Mouse (Mus musculus) left cerebral cortex, postnatal 25 days (tissue): ENCODE measurements around the gene Plk2. TPM values are rescaled to one million over a fixed set of nuclear protein-coding genes. Genes with fewer than 3 reads are reported as not detected.

Source experiments
- DNase-seq, 2 experiments: peaks; one replicate each; pipeline ENCODE4 v3.0.0; 2022; ENCODE audit warnings: low spot score in 2 of 2, mixed read lengths in 1 of 2
- intact Hi-C: fragments of 180-260 bp; cut with DNase I; formaldehyde crosslinking; loops from one replicate; pipeline ENCODE4 v1.15.1; 2025
- total RNA-seq, 2 experiments: library from RNA; stranded (reverse); gene quantifications; 2 replicates each; pipeline ENCODE4 v1.2.3; 2021

The Plk2 gene
- total RNA-seq = 100 to 1,000 TPM; 235 to 274 TPM

GRCm38 (mm10) chr13:110394291-110395178 is at the start of gene Plk2:
Gene Plk2, plus strand, starts transcription at chr13:110395046.
- DNase-seq = peak; percentile 96 to 97
- intact Hi-C loops = loop anchor here (1.0 to 5.0 kb wide), 6 partner anchors 98 to 703 kb away; no protein-coding TSS in a partner anchor

- intact Hi-C loops = no loop called here
- DNase-seq = no peak
Observed at GRCm38 (mm10) chr13:110346707-110347106, 48.1 kb upstream of the Plk2 start.

GRCm38 (mm10) chr13:110351051-110351450 is 43.8 kb upstream of the Plk2 start:
- intact Hi-C loops = no loop called here

GRCm38 (mm10) chr13:110356941-110357340 is 37.9 kb upstream of the Plk2 start, which contains the start of gene Gapt:
Gene Gapt, minus strand, starts transcription at chr13:110357199.
- intact Hi-C loops = no loop called here
- no peak for DNase-seq

More at GRCm38 (mm10) chr13:110351051-110351450, 43.8 kb upstream of the Plk2 start:
- no peak for DNase-seq

- intact Hi-C loops = no loop called here
- no peak for DNase-seq
Observed at GRCm38 (mm10) chr13:110363722-110364121, 31.1 kb upstream of the Plk2 start.

- intact Hi-C loops = loop anchor here (5.0 kb wide), 1 partner anchor 84 kb away; the partner anchor contains the start of gene Rab3c
- no peak for DNase-seq
Observed at GRCm38 (mm10) chr13:110366477-110366876, 28.4 kb upstream of the Plk2 start.

- intact Hi-C loops = loop anchor here (1.0 to 5.0 kb wide), 2 partner anchors 86 to 305 kb away; partner anchors contain the start of gene Rab3c
- DNase-seq = no peak
Observed at GRCm38 (mm10) chr13:110367961-110368555, 26.8 kb upstream of the Plk2 start.

GRCm38 (mm10) chr13:110368556-110369040 is 26.2 kb upstream of the Plk2 start:
- intact Hi-C loops = loop anchor here (1.0 to 5.0 kb wide), 2 partner anchors 86 to 305 kb away; partner anchors contain the start of gene Rab3c
- peak; percentile 76 to 85 for DNase-seq

- intact Hi-C loops = loop anchor here (5.0 kb wide), 1 partner anchor 87 kb away; the partner anchor contains the start of gene Rab3c
- DNase-seq = no peak
Observed at GRCm38 (mm10) chr13:110369673-110370072, 25.2 kb upstream of the Plk2 start.

GRCm38 (mm10) chr13:110382447-110382901 is 12.4 kb upstream of the Plk2 start:
- intact Hi-C loops = loop anchor here (2.0 to 5.0 kb wide), 2 partner anchors 1030 to 1360 kb away; no protein-coding TSS in a partner anchor
- DNase-seq = peak in 1 of 2 experiments; percentile 39

GRCm38 (mm10) chr13:110384514-110384913 is 10.3 kb upstream of the Plk2 start:
- no peak for DNase-seq
- intact Hi-C loops = loop anchor here (5.0 kb wide), 1 partner anchor 1358 kb away; no protein-coding TSS in a partner anchor

GRCm38 (mm10) chr13:110392210-110392609 is 2.6 kb upstream of the Plk2 start:
- intact Hi-C loops = loop anchor here (2.0 to 5.0 kb wide), 4 partner anchors 475 to 845 kb away; no protein-coding TSS in a partner anchor
- peak; percentile 77 to 87 for DNase-seq

GRCm38 (mm10) chr13:110392631-110393030 is 2.2 kb upstream of the Plk2 start:
- intact Hi-C loops = loop anchor here (2.0 to 5.0 kb wide), 4 partner anchors 475 to 844 kb away; no protein-coding TSS in a partner anchor
- DNase-seq = no peak

GRCm38 (mm10) chr13:110395179-110395794 is 441 bp downstream of the Plk2 start:
- intact Hi-C loops = loop anchor here (2.0 to 5.0 kb wide), 3 partner anchors 97 to 162 kb away; no protein-coding TSS in a partner anchor
- peak in 1 of 2 experiments; percentile 30 for DNase-seq

- peak in 1 of 2 experiments; percentile 33 for DNase-seq
- intact Hi-C loops = loop anchor here (2.0 to 5.0 kb wide), 3 partner anchors 96 to 161 kb away; no protein-coding TSS in a partner anchor
Observed at GRCm38 (mm10) chr13:110395916-110396685, 1.3 kb downstream of the Plk2 start.

GRCm38 (mm10) chr13:110397750-110398149 is 2.9 kb downstream of the Plk2 start:
- DNase-seq = peak in 1 of 2 experiments; percentile 31
- intact Hi-C loops = loop anchor here (2.0 to 5.0 kb wide), 3 partner anchors 95 to 229 kb away; no protein-coding TSS in a partner anchor

GRCm38 (mm10) chr13:110398513-110399270 is 3.8 kb downstream of the Plk2 start:
- DNase-seq = no peak
- intact Hi-C loops = loop anchor here (2.0 to 5.0 kb wide), 3 partner anchors 94 to 228 kb away; no protein-coding TSS in a partner anchor
